Mouse (Mus musculus) neutrophil, adult 5-6 weeks (primary cell): ENCODE measurements around the gene Pip5k1a. TPM values are rescaled to one million over a fixed set of nuclear protein-coding genes. Genes with fewer than 3 reads are reported as not detected.

ENCODE experiments used
- ATAC-seq: fragments of 151-379, 151-347 bp; 2 replicates; pipeline ENCODE4 v1.8.0; 2017; ENCODE audit warnings: mild to moderate bottlenecking, moderate TSS enrichment; ENCODE audit not compliant: insufficient number of reproducible peaks, poor library complexity, low FRiP score, severe bottlenecking; ENCODE audit errors: extremely low read depth
- total RNA-seq: library from RNA; stranded (forward); fragments of 200-1000 nt; gene quantifications from 2 replicates; pipeline ENCODE4 v1.2.3, GENCODE M21; 2017

The Pip5k1a gene
- total RNA-seq, 1 experiment from 2014 or later: 26.8 TPM

GRCm38 (mm10) chr3:95015337-95015872, 91.3 kb downstream of the Pip5k1a start, which contains the start of gene Zfp687:
Zfp687 (minus strand) TSS chr3:95015448.
- ATAC-seq: peak; percentile 88

GRCm38 (mm10) chr3:95014428-95015151, 92.1 kb downstream of the Pip5k1a start:
- ATAC-seq: no peak

GRCm38 (mm10) chr3:95013699-95014427, 92.9 kb downstream of the Pip5k1a start:
- ATAC-seq: no peak

- ATAC-seq: no peak
Observed at GRCm38 (mm10) chr3:95012982-95013381, 93.7 kb downstream of the Pip5k1a start.

- no peak for ATAC-seq
Observed at GRCm38 (mm10) chr3:95010396-95010795, 96.3 kb downstream of the Pip5k1a start.

Other genes with a start within 250 kb of the Pip5k1a start
- 98.0 and 111 TPM in 2 replicates for gene Psmb4, start 220.0 kb downstream of the Pip5k1a start, total RNA-seq
- 1.4 and 1.7 TPM in 2 replicates for gene Selenbp1, start 173.9 kb downstream of the Pip5k1a start, total RNA-seq
- gene Rfx5, start 152.9 kb downstream of the Pip5k1a start, total RNA-seq: 38.9 and 44.0 TPM in 2 replicates
- gene Pi4kb, start 132.2 kb downstream of the Pip5k1a start, total RNA-seq: 40.3 and 42.2 TPM in 2 replicates
- 22.7 and 34.4 TPM in 2 replicates for gene Zfp687, start 91.5 kb downstream of the Pip5k1a start, total RNA-seq
- 163 and 195 TPM in 2 replicates for gene Psmd4, start 64.3 kb downstream of the Pip5k1a start, total RNA-seq
- gene Vps72, start 4.1 kb upstream of the Pip5k1a start, total RNA-seq: 63.9 and 79.4 TPM in 2 replicates
- gene Tmod4, start 17.5 kb upstream of the Pip5k1a start, total RNA-seq: 0.49 and 1.7 TPM in 2 replicates
- 111 and 146 TPM in 2 replicates for gene Scnm1, start 27.1 kb upstream of the Pip5k1a start, total RNA-seq
- 11.4 and 12.3 TPM in 2 replicates for gene Lysmd1, start 27.2 kb upstream of the Pip5k1a start, total RNA-seq
- 120 and 124 TPM in 2 replicates for gene Tnfaip8l2, start 35.4 kb upstream of the Pip5k1a start, total RNA-seq
- 0.49 TPM in 1 of 2 replicates, not detected in the other for gene Sema6c, start 53.5 kb upstream of the Pip5k1a start, total RNA-seq
- gene Gabpb2, start 111.0 kb upstream of the Pip5k1a start, total RNA-seq: 120 and 122 TPM in 2 replicates
- 303 and 323 TPM in 2 replicates for gene Cdc42se1, start 121.8 kb upstream of the Pip5k1a start, total RNA-seq
- 14.1 and 16.3 TPM in 2 replicates for gene Mllt11, start 125.2 kb upstream of the Pip5k1a start, total RNA-seq
- gene Gm128, start 134.7 kb upstream of the Pip5k1a start, total RNA-seq: not detected in 2 replicates
- not detected in 2 replicates for gene Bnipl, start 144.3 kb upstream of the Pip5k1a start, total RNA-seq
- gene Mindy1, start 174.4 kb upstream of the Pip5k1a start, total RNA-seq: 107 and 116 TPM in 2 replicates
- gene Prune1, start 175.1 kb upstream of the Pip5k1a start, total RNA-seq: 12.0 and 13.3 TPM in 2 replicates
- gene Anxa9, start 200.2 kb upstream of the Pip5k1a start, total RNA-seq: 1.5 and 2.3 TPM in 2 replicates
- gene Cers2, start 207.9 kb upstream of the Pip5k1a start, total RNA-seq: 162 and 168 TPM in 2 replicates